Mouse (Mus musculus) neural tube, embryonic 11.5 days (tissue): ENCODE results near the gene M1ap. TPM values are rescaled to one million over a fixed set of nuclear protein-coding genes. Genes with fewer than 3 reads are reported as not detected.

Experiments
- ATAC-seq: fragments of 200-750 bp; cut with Nextera tagmentation; 2 replicates; pipeline ENCODE4 v1.8.0; 2017; ENCODE audit warnings: moderate number of reproducible peaks, mild to moderate bottlenecking, moderate TSS enrichment, moderate library complexity; ENCODE audit not compliant: insufficient read depth, low FRiP score, low TSS enrichment
- DNase-seq: peaks from one replicate; pipeline ENCODE4 v3.0.0-alpha.2; 2015; ENCODE audit warnings: low spot score
- H3K27ac ChIP-seq: fragments of 300-500 bp; sonication (generic); 2 replicates; pipeline ENCODE4 v1.5.1; 2014; ENCODE audit warnings: low read depth, mild to moderate bottlenecking, low read length
- H3K27me3 ChIP-seq: fragments of 300-500 bp; sonication (generic); 2 replicates; pipeline ENCODE4 v1.6.1; 2014; ENCODE audit warnings: mild to moderate bottlenecking, low read length, mixed read lengths; ENCODE audit not compliant: control insufficient read depth, insufficient read depth
- H3K36me3 ChIP-seq: fragments of 300-500 bp; sonication (generic); 2 replicates; pipeline ENCODE4 v1.6.1; 2014; ENCODE audit warnings: mild to moderate bottlenecking, low read length, moderate library complexity, mixed read lengths; ENCODE audit not compliant: control insufficient read depth, insufficient read depth
- H3K4me1 ChIP-seq: fragments of 300-500 bp; sonication (generic); 2 replicates; pipeline ENCODE4 v1.6.1; 2014; ENCODE audit warnings: low read length, mixed read lengths; ENCODE audit not compliant: control insufficient read depth, insufficient read depth
- H3K4me2 ChIP-seq: fragments of 300-500 bp; sonication (generic); 2 replicates; pipeline ENCODE4 v1.6.1; 2014; ENCODE audit warnings: low read depth, mild to moderate bottlenecking, moderate library complexity
- H3K4me3 ChIP-seq: fragments of 300-500 bp; sonication (generic); 2 replicates; pipeline ENCODE4 v1.5.1; 2014; ENCODE audit warnings: low read depth, low read length
- H3K9ac ChIP-seq: fragments of 300-500 bp; sonication (generic); 2 replicates; pipeline ENCODE4 v1.6.1; 2014; ENCODE audit warnings: mild to moderate bottlenecking, low read length
- H3K9me3 ChIP-seq: fragments of 300-500 bp; sonication (generic); 2 replicates; pipeline ENCODE4 v1.6.1; 2016; ENCODE audit warnings: low read length; ENCODE audit not compliant: control insufficient read depth
- WGBS: fragments of 180-500 bp; shearing (Covaris S2); extraction: QIAGEN DNeasy Blood & Tissue Kit; methylation state at CpG from one replicate; pipeline ENCODE4 v1.1.7; 2014; 5-methylcytosine and 5-hydroxymethylcytosine counted together
- polyA plus RNA-seq: library from polyadenylated mRNA; unstranded; fragments of >200 nt; fragmentation: Nextera tagmentation; extraction: Ambion mirVana; gene quantifications from 2 replicates; pipeline ENCODE4 v1.2.1, GENCODE M21; 2014

M1ap gene
- polyA plus RNA-seq, 1 experiment from 2014 or later: not detected

- no peaks in the 10 kb centered on the region for H3K9me3 ChIP-seq
- no peak overlapping the region for H3K4me3 ChIP-seq
- no peak overlapping the region for H3K27ac ChIP-seq
- no peak for DNase-seq
- no peak overlapping the region for H3K4me2 ChIP-seq
- H3K9ac ChIP-seq: no peak overlapping the region
- no peaks in the 10 kb centered on the region for H3K27me3 ChIP-seq
- 54% methylated on average over 7 of the region's 7 CpGs for WGBS
- no peak for ATAC-seq
- no peaks in the 10 kb centered on the region for H3K4me1 ChIP-seq
- no peaks in the 10 kb centered on the region for H3K36me3 ChIP-seq
These were observed 50.9 kb downstream of the M1ap start for GRCm38 (mm10) chr6:82997511-82998102.

- H3K27ac ChIP-seq: no peak overlapping the region
- H3K27me3 ChIP-seq: no peaks in the 10 kb centered on the region
- H3K9ac ChIP-seq: no peak overlapping the region
- 78% methylated on average over 4 of the region's 4 CpGs for WGBS
- no peak for DNase-seq
- H3K4me3 ChIP-seq: no peak overlapping the region
- no peak overlapping the region for H3K4me2 ChIP-seq
- H3K36me3 ChIP-seq: no peaks in the 10 kb centered on the region
- no peak for ATAC-seq
- no peaks in the 10 kb centered on the region for H3K4me1 ChIP-seq
- no peaks in the 10 kb centered on the region for H3K9me3 ChIP-seq
These were observed 51.6 kb downstream of the M1ap start for GRCm38 (mm10) chr6:82998326-82998725.

GRCm38 (mm10) chr6:82999986-83000385 is 53.3 kb downstream of the M1ap start:
- no peak for ATAC-seq
- no peak overlapping the region for H3K4me3 ChIP-seq
- WGBS: 76% methylated on average over 8 of the region's 8 CpGs
- DNase-seq: no peak
- H3K27ac ChIP-seq: no peak overlapping the region
- H3K36me3 ChIP-seq: no peaks in the 10 kb centered on the region
- H3K27me3 ChIP-seq: no peaks in the 10 kb centered on the region
- no peak overlapping the region for H3K9ac ChIP-seq
- H3K4me1 ChIP-seq: no peaks in the 10 kb centered on the region
- H3K4me2 ChIP-seq: no peak overlapping the region
- H3K9me3 ChIP-seq: no peaks in the 10 kb centered on the region

- H3K4me1 ChIP-seq: no peaks in the 10 kb centered on the region
- DNase-seq (no peak), ATAC-seq (no peak)
- no peak overlapping the region for H3K4me2 ChIP-seq
- no peaks in the 10 kb centered on the region for H3K9me3 ChIP-seq
- H3K27me3 ChIP-seq: no peaks in the 10 kb centered on the region
- H3K4me3 ChIP-seq: no peak overlapping the region
- no peak overlapping the region for H3K9ac ChIP-seq
- no peak overlapping the region for H3K27ac ChIP-seq
- 96% methylated on average over 1 of the region's 1 CpGs for WGBS
- no peaks in the 10 kb centered on the region for H3K36me3 ChIP-seq
These were observed 56.4 kb downstream of the M1ap start for GRCm38 (mm10) chr6:83003082-83003481.

GRCm38 (mm10) chr6:83003850-83004249 is 57.1 kb downstream of the M1ap start:
- H3K9ac ChIP-seq: no peak overlapping the region
- H3K27ac ChIP-seq: no peak overlapping the region
- DNase-seq (no peak), ATAC-seq (no peak)
- H3K9me3 ChIP-seq: no peaks in the 10 kb centered on the region
- H3K4me2 ChIP-seq: no peak overlapping the region
- H3K27me3 ChIP-seq: no peaks in the 10 kb centered on the region
- no peak overlapping the region for H3K4me3 ChIP-seq
- WGBS: 85% methylated on average over 5 of the region's 5 CpGs
- H3K36me3 ChIP-seq: no peaks in the 10 kb centered on the region
- no peaks in the 10 kb centered on the region for H3K4me1 ChIP-seq

GRCm38 (mm10) chr6:83004309-83004708 is 57.6 kb downstream of the M1ap start:
- no peak overlapping the region for H3K27ac ChIP-seq
- no peaks in the 10 kb centered on the region for H3K27me3 ChIP-seq
- no peak overlapping the region for H3K4me2 ChIP-seq
- H3K4me3 ChIP-seq: no peak overlapping the region
- H3K4me1 ChIP-seq: no peaks in the 10 kb centered on the region
- ATAC-seq (no peak), DNase-seq (no peak)
- H3K9ac ChIP-seq: no peak overlapping the region
- H3K9me3 ChIP-seq: no peaks in the 10 kb centered on the region
- H3K36me3 ChIP-seq: no peaks in the 10 kb centered on the region
- WGBS: 77% methylated on average over 2 of the region's 2 CpGs

- ATAC-seq: no peak
- H3K9me3 ChIP-seq: no peaks in the 10 kb centered on the region
- H3K27ac ChIP-seq: no peak overlapping the region
- H3K9ac ChIP-seq: no peak overlapping the region
- peak; percentile 16 for DNase-seq
- WGBS: 63% methylated on average over 7 of the region's 7 CpGs
- no peak overlapping the region for H3K4me3 ChIP-seq
- H3K36me3 ChIP-seq: no peaks in the 10 kb centered on the region
- H3K27me3 ChIP-seq: no peaks in the 10 kb centered on the region
- H3K4me1 ChIP-seq: no peaks in the 10 kb centered on the region
- no peak overlapping the region for H3K4me2 ChIP-seq
These were observed 58.2 kb downstream of the M1ap start for GRCm38 (mm10) chr6:83004872-83005271.

- WGBS: 85% methylated on average over 10 of the region's 10 CpGs
- DNase-seq (no peak), ATAC-seq (no peak)
- no peaks in the 10 kb centered on the region for H3K36me3 ChIP-seq
- H3K9me3 ChIP-seq: no peaks in the 10 kb centered on the region
- no peak overlapping the region for H3K4me2 ChIP-seq
- no peak overlapping the region for H3K9ac ChIP-seq
- no peaks in the 10 kb centered on the region for H3K27me3 ChIP-seq
- no peak overlapping the region for H3K27ac ChIP-seq
- H3K4me1 ChIP-seq: no peaks in the 10 kb centered on the region
- H3K4me3 ChIP-seq: no peak overlapping the region
These were observed 58.8 kb downstream of the M1ap start for GRCm38 (mm10) chr6:83005444-83006011.

- Histone ChIP-seq H3K4me3 (no peak overlapping the region), H3K27ac (no peak overlapping the region), H3K9ac (no peak overlapping the region), H3K36me3 (no peaks in the 10 kb centered on the region), H3K4me1 (no peaks in the 10 kb centered on the region), H3K4me2 (no peak overlapping the region), H3K9me3 (no peaks in the 10 kb centered on the region), H3K27me3 (no peaks in the 10 kb centered on the region)
- WGBS: 92% methylated on average over 6 of the region's 6 CpGs
- DNase-seq (no peak), ATAC-seq (no peak)
These were observed 59.4 kb downstream of the M1ap start for GRCm38 (mm10) chr6:83006114-83006513.
